Mouse (Mus musculus): ENCODE results near the gene Serac1.
A peak's percentile ranks its signal among the peaks of the same experiment; 100 is the strongest.

Serac1 gene

GRCm38 (mm10) chr17:6079287-6080122, at the start of gene Serac1, which contains the start of gene Gtf2h5:
Gene Serac1 (minus strand): TSS chr17:6079741.
Gene Gtf2h5 (plus strand): TSS chr17:6079786.
- DNase-seq (ENCODE audit: low spot score): peak; percentile 98

GRCm38 (mm10) chr17:6128039-6128438, 48.5 kb upstream of the Serac1 start:
- no peak for DNase-seq (ENCODE audit: low spot score)

- no peak for DNase-seq (ENCODE audit: low spot score)
Observed at GRCm38 (mm10) chr17:6125441-6125840, 45.9 kb upstream of the Serac1 start.

GRCm38 (mm10) chr17:6123776-6124175, 44.2 kb upstream of the Serac1 start:
- DNase-seq (ENCODE audit: low spot score): no peak

GRCm38 (mm10) chr17:6118861-6119260, 39.3 kb upstream of the Serac1 start:
- no peak for DNase-seq (ENCODE audit: low spot score)

GRCm38 (mm10) chr17:6117917-6118316, 38.4 kb upstream of the Serac1 start:
- no peak for DNase-seq (ENCODE audit: low spot score)

GRCm38 (mm10) chr17:6117148-6117725, 37.7 kb upstream of the Serac1 start:
- DNase-seq (ENCODE audit: low spot score): no peak

- DNase-seq (ENCODE audit: low spot score): no peak
Observed at GRCm38 (mm10) chr17:6115085-6115484, 35.5 kb upstream of the Serac1 start.

GRCm38 (mm10) chr17:6113653-6114052, 34.1 kb upstream of the Serac1 start:
- DNase-seq (ENCODE audit: low spot score): no peak

GRCm38 (mm10) chr17:6110956-6111355, 31.4 kb upstream of the Serac1 start:
- DNase-seq (ENCODE audit: low spot score): no peak

GRCm38 (mm10) chr17:6108175-6108574, 28.6 kb upstream of the Serac1 start:
- no peak for DNase-seq (ENCODE audit: low spot score)

- peak; percentile 54 for DNase-seq (ENCODE audit: low spot score)
Observed at GRCm38 (mm10) chr17:6107015-6107601, 27.6 kb upstream of the Serac1 start.

GRCm38 (mm10) chr17:6106361-6107014, 26.9 kb upstream of the Serac1 start, which contains the start of gene Tulp4:
Gene Tulp4 (plus strand): TSS chr17:6106437.
- peak; percentile 73 for DNase-seq (ENCODE audit: low spot score)

- no peak for DNase-seq (ENCODE audit: low spot score)
Observed at GRCm38 (mm10) chr17:6103566-6103965, 24.0 kb upstream of the Serac1 start.

- no peak for DNase-seq (ENCODE audit: low spot score)
Observed at GRCm38 (mm10) chr17:6102287-6102686, 22.7 kb upstream of the Serac1 start.

GRCm38 (mm10) chr17:6097884-6098283, 18.3 kb upstream of the Serac1 start:
- peak; percentile 47 for DNase-seq (ENCODE audit: low spot score)

GRCm38 (mm10) chr17:6095579-6095978, 16.0 kb upstream of the Serac1 start:
- no peak for DNase-seq (ENCODE audit: low spot score)

- DNase-seq (ENCODE audit: low spot score): no peak
Observed at GRCm38 (mm10) chr17:6091604-6092003, 12.1 kb upstream of the Serac1 start.

GRCm38 (mm10) chr17:6083323-6083890, 3.9 kb upstream of the Serac1 start:
- DNase-seq (ENCODE audit: low spot score): no peak

GRCm38 (mm10) chr17:6073405-6073804, 6.1 kb downstream of the Serac1 start:
- DNase-seq (ENCODE audit: low spot score): no peak

- DNase-seq (ENCODE audit: low spot score): no peak
Observed at GRCm38 (mm10) chr17:6069866-6070265, 9.7 kb downstream of the Serac1 start.

GRCm38 (mm10) chr17:6067613-6068012, 11.9 kb downstream of the Serac1 start:
- DNase-seq (ENCODE audit: low spot score): no peak
